Mouse (Mus musculus) embryonic fibroblast, embryonic 13.5 days (primary cell): ENCODE data around the gene 2310034C09Rik. TPM values are rescaled to one million over a fixed set of nuclear protein-coding genes. Genes with fewer than 3 reads are reported as not detected.

Source experiments
- H3K27ac ChIP-seq: 2 replicates; pipeline ENCODE4 v1.5.1; 2012; ENCODE audit warnings: low read length, control low read depth, inconsistent platforms; ENCODE audit not compliant: insufficient read depth
- H3K4me1 ChIP-seq: 2 replicates; pipeline ENCODE4 v1.6.1; 2011; ENCODE audit warnings: low read length; ENCODE audit not compliant: control insufficient read depth, insufficient read depth
- H3K4me3 ChIP-seq: 2 replicates; pipeline ENCODE4 v1.5.1; 2011; ENCODE audit warnings: mild to moderate bottlenecking, control low read depth, low read length; ENCODE audit not compliant: insufficient read depth
- CTCF ChIP-seq: IDR thresholded peaks from 2 replicates; pipeline ENCODE4 v1.5.1; 2011; ENCODE audit warnings: mild to moderate bottlenecking, control low read depth, low read length, moderate library complexity, borderline replicate concordance; ENCODE audit not compliant: insufficient read depth
- POLR2A ChIP-seq: IDR thresholded peaks from 2 replicates; pipeline ENCODE4 v1.6.1; 2011; ENCODE audit warnings: low read depth, mild to moderate bottlenecking, control low read depth, low read length, moderate library complexity
- polyA plus RNA-seq: library from polyadenylated mRNA; stranded (reverse); fragments of >200 nt; gene quantifications from 2 replicates; pipeline ENCODE4 v1.2.4, GENCODE M21; 2011; ENCODE audit warnings: low read depth; ENCODE audit not compliant: missing spikeins, insufficient read length

2310034C09Rik gene
- polyA plus RNA-seq, 1 experiment, result not detected

GRCm38 (mm10) chr16:88774106-88774505 lies 15.5 kb downstream of the 2310034C09Rik start, which contains the start of gene 2310057N15Rik:
Gene 2310057N15Rik, minus strand, starts transcription at chr16:88774206.
- H3K4me3 ChIP-seq, result no peak within 1 kb of the TSS
- H3K4me1 ChIP-seq, result no peaks in the 10 kb centered on the region
- no peak for TF ChIP-seq POLR2A
- no peak for TF ChIP-seq CTCF
- H3K27ac ChIP-seq, result no peak within 1 kb of the TSS

- H3K27ac ChIP-seq, result no peak within 1 kb of the TSS
- H3K4me3 ChIP-seq, result no peak within 1 kb of the TSS
- TF ChIP-seq CTCF (no peak), POLR2A (no peak)
- H3K4me1 ChIP-seq, result no peaks in the 10 kb centered on the region
Observed at GRCm38 (mm10) chr16:88777596-88777995, 18.9 kb downstream of the 2310034C09Rik start, which contains the start of gene Gm5965. Gene Gm5965, plus strand, starts transcription at chr16:88777896.

GRCm38 (mm10) chr16:88786786-88787185 lies 28.1 kb downstream of the 2310034C09Rik start:
- no peak overlapping the region for H3K27ac ChIP-seq

More at GRCm38 (mm10) chr16:88786786-88787185, 28.1 kb downstream of the 2310034C09Rik start:
- TF ChIP-seq CTCF (no peak), POLR2A (no peak)
- Histone ChIP-seq H3K4me3 (no peak overlapping the region), H3K4me1 (no peaks in the 10 kb centered on the region)

Other genes with a start within 250 kb of the 2310034C09Rik start
- not detected in 2 replicates for gene Cldn8, start 195.7 kb upstream of the 2310034C09Rik start, polyA plus RNA-seq
- gene Krtap24-1, start 146.6 kb upstream of the 2310034C09Rik start, polyA plus RNA-seq, result not detected in 2 replicates
- not detected in 2 replicates for gene 2310079G19Rik, start 131.2 kb upstream of the 2310034C09Rik start, polyA plus RNA-seq
- gene Krtap26-1, start 111.1 kb upstream of the 2310034C09Rik start, polyA plus RNA-seq, result not detected in 2 replicates
- not detected in 2 replicates for gene Krtap27-1, start 87.2 kb upstream of the 2310034C09Rik start, polyA plus RNA-seq
- not detected in 2 replicates for gene 2310061N02Rik, start 50.9 kb upstream of the 2310034C09Rik start, polyA plus RNA-seq
- not detected in 2 replicates for gene Krtap13-1, start 30.0 kb upstream of the 2310034C09Rik start, polyA plus RNA-seq
- gene Krtap13, start 7.2 kb upstream of the 2310034C09Rik start, polyA plus RNA-seq, result not detected in 2 replicates
- not detected in 2 replicates for gene 2310057N15Rik, start 15.4 kb downstream of the 2310034C09Rik start, polyA plus RNA-seq
- not detected in 2 replicates for gene Gm5965, start 19.0 kb downstream of the 2310034C09Rik start, polyA plus RNA-seq
- not detected in 2 replicates for gene Gm20741, start 53.4 kb downstream of the 2310034C09Rik start, polyA plus RNA-seq
- not detected in 2 replicates for gene Krtap15, start 61.4 kb downstream of the 2310034C09Rik start, polyA plus RNA-seq
- not detected in 2 replicates for gene Krtap14, start 67.3 kb downstream of the 2310034C09Rik start, polyA plus RNA-seq
- gene Krtap19-1, start 110.6 kb downstream of the 2310034C09Rik start, polyA plus RNA-seq, result not detected in 2 replicates
- gene Krtap19-2, start 115.4 kb downstream of the 2310034C09Rik start, polyA plus RNA-seq, result not detected in 2 replicates
- gene Krtap19-3, start 119.2 kb downstream of the 2310034C09Rik start, polyA plus RNA-seq, result not detected in 2 replicates
- gene Krtap19-4, start 126.2 kb downstream of the 2310034C09Rik start, polyA plus RNA-seq, result not detected in 2 replicates
- gene Krtap19-5, start 137.6 kb downstream of the 2310034C09Rik start, polyA plus RNA-seq, result not detected in 2 replicates
- not detected in 2 replicates for gene Krtap19-9b, start 173.4 kb downstream of the 2310034C09Rik start, polyA plus RNA-seq
- not detected in 2 replicates for gene Krtap16-3, start 204.0 kb downstream of the 2310034C09Rik start, polyA plus RNA-seq